Mouse (Mus musculus): ENCODE results near the gene Gpt2.

DNA sequence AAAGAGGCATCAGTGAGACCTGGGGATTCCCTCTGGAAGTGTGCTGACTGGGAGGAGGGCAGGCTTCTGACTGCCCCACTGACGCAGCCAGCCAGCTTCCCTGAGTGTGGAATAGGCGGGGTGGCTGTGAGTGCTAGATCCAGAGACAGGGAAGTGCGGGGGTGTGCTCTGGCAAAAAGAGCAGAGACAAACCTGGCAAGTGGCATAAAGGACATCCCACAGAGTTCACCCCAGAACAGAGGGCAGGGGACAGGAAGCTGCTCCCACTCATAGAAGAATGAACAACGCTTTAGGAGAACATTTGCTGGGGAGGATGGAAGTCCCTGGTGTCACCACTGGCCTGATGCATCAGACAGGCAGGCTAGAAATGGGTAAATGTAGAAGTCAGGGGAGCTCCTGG lies 25.0 kb downstream of the Gpt2 start:
- TF ChIP-seq CTCF (IDR thresholded peaks at IDR 0.05; ENCODE audit: low read depth, low read length) = no peak
- no peak for TF ChIP-seq POLR2A (IDR thresholded peaks at IDR 0.05; ENCODE audit: borderline replicate concordance, low read depth, low read length)

All from bone marrow macrophage, adult 2 months (primary cell).